Mouse (Mus musculus) heart, adult 18-20 months (tissue): Measurements from ENCODE around the gene Unk. TPM values are rescaled to one million over a fixed set of nuclear protein-coding genes. Genes with fewer than 3 reads are reported as not detected.

Experiments used
- DNase-seq, 2 experiments: peaks; one replicate each; pipeline ENCODE4 v3.0.0; 2021 to 2022; ENCODE audit warnings: mixed read lengths in 1 of 2
- total RNA-seq, 2 experiments: library from RNA; stranded (reverse); gene quantifications; 2 replicates each; pipeline ENCODE4 v1.2.3; 2021

Unk gene
- total RNA-seq, 2 experiments from 2014 or later = 5.2 to 7.8 TPM

DNA sequence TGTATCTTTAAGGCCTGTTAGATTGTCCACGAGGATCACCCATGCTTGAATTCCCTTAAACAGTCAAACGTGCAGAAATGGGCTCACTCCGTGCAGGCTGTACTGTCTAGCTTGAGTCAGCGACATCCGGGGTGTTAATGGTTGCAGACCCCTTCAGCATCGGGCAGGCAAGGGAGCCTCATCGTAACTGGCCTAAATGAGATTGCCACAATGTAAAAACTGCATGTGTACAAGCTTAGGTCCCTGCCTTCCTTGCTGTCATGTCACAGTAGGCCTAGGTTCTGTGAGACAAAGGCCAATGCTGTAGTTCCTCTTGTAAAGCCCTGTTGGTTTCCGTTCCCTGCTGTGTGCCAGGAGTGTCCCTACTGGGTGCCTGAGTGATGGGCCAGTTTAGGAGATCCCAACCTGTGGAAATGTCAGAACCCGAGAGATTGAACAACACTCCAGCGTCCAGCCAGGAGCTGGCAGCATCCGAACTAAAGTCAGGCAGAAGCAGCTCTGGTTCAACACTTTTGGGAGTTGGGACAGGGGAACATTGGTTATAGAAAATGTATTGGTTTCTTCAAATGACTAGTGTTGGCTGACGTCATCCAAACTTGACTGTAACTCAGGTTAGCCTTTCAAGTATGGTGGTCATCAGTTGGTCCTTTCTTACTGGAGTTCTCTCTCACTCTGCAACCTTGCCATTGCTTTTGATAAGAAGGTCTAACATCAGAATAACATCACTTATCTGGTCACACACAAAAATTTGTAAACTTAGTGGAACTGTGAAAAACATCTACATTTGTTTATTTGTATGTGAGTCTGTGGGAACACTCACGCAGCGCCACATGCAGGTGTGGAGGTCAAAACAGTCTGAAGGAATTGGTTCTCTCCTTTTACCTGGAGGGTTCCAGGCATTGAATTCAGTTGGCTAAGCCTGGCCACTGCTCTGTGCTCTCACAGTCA, 1.1 kb downstream of the Unk start:
- peak; percentile 23 to 50 for DNase-seq

DNA sequence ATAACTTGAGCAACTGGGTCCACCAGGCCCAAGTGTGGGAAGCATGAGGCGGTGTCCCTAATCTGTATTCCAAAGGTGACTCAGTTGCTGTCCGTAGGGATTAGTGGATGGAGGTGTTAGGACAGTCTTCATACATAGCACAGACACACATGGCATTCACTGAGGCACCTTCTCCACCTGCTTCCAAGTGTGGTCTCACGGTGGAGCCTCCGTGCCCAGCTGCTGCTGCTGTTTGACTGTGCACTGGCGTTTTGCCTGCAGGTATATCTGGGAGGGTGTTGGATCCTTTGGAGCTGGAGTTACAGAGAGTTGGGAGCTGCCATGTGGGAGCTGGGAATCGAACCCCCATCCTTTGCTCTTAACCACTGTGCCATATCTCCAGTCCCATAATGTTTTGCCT, 4.5 kb downstream of the Unk start:
- no peak for DNase-seq

DNA sequence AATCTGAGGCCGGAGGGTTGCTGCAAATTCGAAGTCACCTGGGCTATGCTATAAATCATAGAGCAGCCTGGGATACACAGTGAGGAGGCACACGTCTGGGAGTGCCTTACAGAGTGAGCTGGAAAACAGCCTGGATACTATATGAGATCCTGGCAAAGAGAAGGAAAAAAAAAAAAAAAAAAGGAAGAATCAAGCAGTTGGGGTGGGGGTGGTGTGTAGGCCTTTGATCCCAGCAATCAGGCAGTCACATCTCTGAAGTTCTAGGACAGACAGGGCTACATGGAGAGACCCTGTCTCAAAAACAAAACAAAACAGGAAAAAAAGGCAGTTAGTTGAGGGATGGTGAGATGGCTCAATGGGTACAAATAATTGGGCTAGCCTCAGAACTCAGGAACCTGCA, 6.5 kb downstream of the Unk start:
- no peak for DNase-seq

DNA sequence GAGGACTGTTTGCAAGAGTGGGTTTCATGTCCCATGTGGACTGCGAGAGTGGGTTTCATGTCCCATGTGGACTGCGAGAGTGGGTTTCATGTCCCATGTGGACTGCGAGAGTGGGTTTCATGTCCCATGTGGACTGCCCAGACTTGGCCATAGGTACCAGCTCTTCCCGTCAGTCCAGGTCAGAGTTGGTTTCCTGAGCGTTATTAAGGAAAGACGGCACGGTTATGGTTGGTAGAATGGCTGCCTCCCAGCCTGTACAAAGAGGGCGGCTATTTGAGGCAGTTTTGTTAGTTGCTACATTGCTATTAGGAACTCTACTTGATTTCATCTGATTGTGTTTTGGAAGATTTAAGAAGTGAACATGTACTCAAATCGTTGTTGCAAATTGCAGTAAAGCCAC, 7.7 kb downstream of the Unk start:
- DNase-seq = no peak

DNA sequence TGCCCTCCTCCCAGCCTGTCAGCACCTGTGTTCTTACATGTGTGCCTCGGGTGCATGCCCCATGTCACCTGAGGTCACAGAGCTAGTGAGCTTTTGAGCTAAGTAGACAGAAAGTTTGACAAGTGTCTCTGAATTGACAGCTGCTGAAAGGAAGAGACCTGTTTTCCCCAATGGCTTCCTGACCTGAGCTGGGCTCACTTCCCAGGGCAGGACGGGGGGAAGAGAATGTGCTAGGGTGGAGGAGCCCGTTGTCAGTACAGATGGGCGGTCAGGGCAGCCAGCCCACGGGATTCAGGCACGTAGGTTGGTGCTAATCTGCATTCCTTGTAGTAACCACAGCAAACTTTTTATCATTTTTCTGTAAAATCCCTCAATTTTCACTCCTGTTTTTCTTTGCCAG, 10.5 kb downstream of the Unk start:
- DNase-seq = peak; percentile 50 to 56

DNA sequence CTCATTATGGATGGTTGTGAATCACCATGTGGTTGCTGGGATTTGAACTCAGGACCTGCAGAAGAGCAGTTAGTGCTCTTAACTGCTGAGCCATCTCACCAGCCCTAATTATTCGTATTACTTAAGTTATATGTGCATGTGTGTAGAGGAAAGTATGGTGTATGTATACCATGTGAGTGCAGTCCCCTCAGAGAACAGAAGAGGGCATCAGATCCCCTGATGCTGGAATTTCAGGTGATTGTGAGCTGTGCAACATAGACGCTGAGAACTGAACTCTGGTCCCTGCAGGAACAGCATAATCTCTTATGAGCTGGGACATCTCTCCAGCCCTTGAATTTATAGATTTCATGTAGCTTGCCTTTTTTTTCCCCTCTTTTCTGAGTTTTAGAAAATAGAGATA, 11.7 kb downstream of the Unk start:
- DNase-seq = no peak

DNA sequence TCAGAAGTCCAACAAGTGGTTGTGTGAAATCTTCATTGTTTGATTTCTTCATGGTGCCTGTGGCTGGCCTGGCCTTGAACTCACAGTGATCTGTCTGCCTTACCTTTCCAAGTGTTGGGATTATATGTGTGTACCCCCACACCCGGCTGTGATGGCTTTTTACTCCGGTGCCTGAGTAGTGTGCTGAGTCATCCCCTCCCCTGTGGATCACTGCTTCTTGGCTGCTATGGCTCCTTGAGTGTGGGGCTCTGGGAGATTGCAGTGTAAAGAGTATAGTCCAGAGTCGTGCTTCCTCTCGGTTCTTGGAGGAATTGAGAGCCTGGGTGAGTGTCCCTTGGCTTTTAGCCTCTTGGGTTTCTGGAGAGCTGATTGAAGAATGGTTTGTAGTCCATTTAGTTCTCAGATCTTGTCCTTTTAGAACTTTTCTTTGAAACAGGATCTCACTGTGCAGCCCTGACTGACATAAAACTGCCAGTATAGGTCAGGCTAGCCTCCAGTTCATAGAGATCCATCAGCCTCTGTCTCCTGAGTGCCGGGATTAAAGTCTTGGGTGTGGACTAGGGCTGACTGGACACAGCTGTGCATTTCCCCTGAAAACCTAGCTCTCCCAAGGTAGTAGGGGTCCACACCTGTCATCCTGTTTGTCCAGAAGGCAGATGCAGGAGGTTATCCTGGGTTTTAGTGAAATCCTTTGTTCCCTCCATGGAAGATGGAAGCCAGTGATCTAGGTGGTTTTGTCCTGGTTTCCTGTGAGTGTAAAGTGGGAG, 12.4 kb downstream of the Unk start:
- no peak for DNase-seq

DNA sequence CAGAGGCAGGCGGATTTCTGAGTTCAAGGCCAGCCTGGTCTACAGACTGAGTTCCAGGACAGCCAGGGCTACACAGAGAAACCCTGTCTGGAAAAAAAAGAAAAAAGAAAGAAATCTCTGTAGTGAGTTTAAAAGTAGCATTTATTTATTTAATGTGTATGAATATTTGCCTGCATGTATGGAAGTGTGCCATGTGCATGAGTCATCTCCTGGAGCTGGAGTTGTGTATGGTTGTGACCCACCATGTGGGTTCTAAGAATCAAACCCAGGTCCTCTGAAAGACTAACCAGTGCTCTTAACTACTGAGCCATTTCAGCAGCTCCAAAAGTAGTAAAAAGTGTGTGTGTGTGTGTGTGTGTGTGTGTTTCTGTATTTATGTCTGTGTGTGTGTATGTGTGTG, 13.2 kb downstream of the Unk start:
- no peak for DNase-seq

DNA sequence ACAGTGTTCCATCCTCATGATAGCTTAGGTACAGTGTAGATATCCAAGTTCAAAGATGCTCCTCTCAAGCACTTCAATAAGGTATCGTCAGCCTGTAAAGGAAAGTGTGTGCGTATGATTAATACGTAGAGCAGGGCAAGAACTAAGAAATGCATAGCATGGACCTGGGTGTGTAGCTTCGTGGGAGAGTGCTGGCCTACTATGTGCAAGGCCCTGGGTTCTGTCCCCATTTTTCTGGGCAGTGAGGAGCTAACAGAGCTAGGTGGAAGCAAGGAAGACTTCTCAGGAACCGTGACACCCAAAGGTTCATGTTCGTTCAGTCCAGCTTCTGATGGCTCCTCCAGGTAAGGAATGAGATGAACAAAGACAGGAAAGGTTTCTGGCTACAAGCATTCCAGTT, 15.1 kb downstream of the Unk start:
- no peak for DNase-seq

DNA sequence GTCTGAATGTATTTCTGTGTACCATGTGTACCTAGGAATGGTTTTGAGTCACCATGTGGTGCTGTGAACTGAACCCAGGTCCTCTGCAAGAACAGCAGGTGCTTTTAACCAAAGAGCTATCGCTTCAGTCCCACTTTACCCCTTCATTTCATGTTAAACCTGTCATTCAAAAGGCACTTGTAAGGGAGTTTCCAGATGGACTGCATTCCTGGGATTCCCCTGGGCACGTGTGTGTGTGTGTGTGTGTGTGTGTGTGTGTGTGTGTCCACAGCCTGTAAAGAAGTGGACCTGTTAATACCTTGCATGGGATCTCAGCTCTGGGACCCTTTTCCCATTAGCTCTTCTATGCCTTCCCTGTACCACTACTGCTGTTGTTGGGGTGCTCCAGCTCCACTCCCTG, 19.5 kb downstream of the Unk start:
- no peak for DNase-seq

DNA sequence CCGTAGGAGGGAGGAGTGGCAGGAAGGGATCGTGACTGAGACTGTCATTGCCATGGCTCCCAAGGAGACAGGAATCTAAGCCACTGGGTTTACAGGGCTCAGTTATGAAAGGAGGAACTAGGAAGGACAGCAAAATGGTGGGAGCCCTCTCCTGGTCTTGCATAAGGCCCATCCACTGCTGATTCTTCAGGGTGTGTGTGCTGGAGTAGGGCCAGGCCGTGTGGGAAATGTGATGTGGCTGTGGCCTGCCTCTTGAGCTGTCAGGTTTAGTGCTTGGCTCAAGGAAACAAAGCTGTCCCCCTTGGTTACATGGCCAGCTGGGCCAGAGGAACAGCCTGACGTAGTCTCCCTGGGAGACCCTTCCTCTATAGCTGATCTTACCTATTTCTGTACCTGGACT, 20.1 kb downstream of the Unk start:
- DNase-seq = no peak

DNA sequence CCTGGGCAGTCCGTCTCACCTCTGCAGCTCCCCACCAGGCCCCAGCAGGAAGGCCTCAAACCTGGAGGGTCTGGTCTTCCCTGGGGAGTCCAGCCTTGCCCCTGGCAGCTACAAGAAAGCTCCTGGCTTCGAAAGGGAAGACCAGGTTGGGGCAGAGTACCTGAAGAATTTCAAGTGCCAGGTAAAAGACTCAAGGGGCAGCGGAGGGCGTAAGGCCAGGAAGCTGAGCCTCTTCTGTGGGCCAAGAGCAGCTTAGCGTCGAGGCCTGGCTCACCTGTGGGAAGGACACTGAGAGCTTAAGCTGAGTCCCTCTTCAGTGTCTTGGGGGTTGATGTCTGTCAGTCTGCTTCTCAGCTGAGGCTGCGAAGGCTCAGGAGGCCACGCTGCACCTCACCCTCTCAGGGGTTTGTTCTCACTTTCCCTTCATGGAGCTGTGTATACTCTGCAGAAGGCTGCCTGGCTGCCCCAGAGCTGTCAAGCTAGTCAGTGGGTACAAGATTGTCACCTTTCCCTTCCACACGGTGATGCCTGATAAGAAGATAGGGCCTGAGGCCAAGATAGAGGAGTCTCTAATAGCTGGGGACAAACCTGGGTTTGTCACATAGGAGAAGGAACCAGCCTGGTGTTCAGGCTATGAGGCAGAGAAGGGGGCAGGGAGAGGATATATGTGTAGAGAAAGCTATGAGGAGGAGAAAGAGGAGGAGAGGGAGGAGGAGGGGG, 23.5 kb downstream of the Unk start:
- no peak for DNase-seq

DNA sequence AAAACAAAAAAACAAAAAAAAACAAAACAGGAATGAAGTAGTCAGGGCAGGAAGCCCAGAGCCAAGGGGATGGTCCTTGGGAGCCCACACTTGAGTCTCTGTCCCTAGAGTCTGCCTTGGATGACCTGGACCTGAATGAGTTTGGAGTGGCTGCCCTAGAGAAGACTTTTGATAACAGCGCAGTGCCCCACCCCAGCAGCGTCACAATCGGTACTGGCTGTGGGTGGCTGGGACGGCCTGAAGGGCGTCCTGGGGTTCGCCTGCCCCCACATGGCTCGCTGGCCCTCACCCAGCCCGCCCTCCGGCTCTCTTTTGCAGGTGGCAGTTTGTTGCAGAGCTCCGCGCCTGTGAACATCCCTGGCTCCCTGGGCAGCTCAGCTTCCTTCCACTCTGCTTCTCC, 25.8 kb downstream of the Unk start:
- DNase-seq = no peak

DNA sequence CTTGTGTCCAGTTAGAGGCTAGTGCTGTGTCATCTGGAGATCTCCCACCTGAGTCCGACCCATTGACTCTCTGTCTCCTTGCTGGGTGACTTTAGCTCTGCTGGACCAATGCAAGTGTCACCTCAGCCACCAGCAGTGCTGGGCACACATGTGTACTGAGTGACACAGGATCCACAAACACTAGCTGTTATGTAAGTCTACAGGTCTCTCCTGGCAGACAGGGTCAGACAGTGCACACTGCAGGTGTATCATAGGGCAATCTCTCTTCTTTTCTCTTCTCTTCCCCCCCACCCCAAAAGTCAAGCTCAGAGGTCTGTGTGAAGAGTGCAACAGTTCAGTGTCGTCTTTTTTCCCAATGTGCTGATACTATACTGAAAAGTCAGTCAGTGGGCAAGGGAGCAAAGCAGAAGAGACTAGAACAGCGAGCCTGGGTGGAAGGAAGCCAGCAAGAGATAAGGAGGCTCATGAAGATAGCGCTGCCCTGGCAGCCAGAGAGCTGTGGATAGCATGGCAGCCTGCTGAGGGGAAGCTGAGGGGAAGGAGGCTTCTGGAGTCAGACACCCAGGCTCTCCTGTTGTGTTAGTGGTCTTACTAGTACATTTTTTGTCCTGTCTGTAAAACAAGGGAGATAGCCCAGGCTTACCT, 27.2 kb downstream of the Unk start:
- DNase-seq = peak; percentile 36 to 41

DNA sequence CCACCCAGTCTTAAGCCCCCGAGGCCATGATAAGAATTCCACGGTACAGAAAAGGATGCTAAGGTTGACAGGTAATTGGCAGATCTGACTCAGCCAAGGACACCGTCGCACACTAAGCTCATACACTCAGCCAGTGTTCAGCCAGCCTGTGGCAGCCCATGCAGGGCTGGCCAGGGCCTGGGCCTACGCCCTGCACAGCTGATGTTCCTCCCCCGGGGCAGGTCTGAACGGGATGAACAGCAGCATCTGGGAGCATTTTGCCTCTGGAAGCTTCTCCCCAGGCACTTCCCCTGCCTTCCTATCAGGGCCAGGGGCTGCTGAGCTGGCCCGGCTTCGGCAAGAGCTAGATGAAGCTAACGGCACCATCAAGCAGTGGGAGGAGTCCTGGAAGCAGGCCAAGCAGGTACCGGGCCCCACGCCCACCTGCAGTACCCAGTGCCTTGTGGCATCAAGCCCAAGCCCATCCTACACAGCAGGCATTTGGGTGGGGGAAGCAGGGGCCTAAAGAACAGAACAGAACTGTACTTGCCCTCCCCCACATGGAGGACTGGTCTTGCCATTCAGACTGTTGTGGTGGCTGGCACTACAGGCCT, 28.0 kb downstream of the Unk start:
- DNase-seq = no peak

DNA sequence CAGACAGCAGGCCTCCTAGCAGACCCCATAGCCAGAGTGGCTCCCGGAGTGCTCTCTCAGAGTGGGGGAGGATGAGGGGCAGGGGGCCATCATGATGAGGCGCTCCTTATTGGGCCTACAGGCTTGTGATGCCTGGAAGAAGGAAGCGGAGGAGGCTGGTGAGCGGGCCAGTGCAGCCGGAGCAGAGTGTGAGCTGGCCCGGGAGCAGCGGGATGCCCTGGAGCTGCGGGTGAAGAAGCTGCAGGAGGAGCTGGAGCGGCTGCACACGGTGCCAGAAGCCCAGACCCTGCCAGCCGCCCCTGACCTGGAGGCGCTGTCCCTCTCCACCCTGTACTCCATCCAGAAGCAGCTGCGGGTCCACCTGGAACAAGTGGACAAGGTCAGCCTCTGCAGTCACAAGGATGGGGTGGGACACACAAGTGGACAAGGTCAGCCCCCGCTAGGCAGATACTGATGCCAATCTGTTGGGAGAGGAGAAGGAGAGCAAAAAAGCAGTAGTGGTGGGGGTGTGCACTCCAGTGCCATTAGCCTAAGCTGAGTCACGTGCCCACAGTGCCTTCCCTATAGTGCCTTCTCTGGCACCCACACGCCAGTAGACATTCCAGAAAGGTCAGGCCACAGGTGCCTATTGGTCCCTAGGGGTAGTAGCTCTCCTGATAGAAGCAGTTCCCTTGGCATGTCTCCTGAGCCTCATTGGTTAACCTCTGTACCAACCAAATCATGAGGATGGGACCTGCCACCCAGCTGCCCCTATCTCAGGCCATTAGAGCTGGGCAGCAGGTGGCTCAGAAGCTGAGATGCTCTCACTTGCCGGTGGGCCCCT, 29.0 kb downstream of the Unk start:
- DNase-seq = no peak

DNA sequence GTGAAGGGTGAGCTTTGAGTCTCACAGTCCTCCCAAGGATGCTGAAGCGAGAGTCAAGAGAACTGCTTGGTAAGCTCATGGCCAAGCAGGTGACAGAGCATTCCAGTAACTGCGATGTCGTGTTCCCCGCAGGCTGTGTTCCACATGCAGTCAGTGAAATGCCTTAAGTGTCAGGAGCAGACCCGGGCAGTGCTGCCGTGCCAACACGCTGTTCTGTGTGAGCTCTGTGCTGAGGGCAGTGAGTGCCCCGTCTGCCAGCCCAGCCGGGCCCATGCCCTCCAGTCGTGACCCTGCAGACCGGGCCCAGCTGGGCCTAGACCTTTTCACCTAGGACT, 29.5 kb downstream of the Unk start:
- no peak for DNase-seq

DNA sequence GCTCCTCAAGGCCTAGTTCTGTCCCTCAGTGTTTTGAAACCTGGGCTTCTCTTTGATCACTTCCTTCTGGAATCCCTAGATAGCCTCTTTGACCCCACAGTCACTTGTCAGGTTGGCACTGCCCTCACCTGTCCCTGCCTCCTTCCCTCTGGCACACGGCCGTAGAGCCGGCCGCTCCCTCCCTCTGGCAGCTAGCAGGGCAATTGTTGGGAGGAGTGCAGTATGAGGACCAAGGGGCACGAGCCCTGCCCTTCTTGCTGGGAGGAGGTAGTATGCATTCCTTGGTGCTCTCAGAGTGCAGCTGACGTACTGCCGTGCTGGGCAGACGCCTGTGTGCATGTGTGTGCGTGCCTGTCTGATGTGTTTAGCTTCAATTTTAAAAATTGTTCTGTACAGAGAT, 30.5 kb downstream of the Unk start:
- no peak for DNase-seq

DNA sequence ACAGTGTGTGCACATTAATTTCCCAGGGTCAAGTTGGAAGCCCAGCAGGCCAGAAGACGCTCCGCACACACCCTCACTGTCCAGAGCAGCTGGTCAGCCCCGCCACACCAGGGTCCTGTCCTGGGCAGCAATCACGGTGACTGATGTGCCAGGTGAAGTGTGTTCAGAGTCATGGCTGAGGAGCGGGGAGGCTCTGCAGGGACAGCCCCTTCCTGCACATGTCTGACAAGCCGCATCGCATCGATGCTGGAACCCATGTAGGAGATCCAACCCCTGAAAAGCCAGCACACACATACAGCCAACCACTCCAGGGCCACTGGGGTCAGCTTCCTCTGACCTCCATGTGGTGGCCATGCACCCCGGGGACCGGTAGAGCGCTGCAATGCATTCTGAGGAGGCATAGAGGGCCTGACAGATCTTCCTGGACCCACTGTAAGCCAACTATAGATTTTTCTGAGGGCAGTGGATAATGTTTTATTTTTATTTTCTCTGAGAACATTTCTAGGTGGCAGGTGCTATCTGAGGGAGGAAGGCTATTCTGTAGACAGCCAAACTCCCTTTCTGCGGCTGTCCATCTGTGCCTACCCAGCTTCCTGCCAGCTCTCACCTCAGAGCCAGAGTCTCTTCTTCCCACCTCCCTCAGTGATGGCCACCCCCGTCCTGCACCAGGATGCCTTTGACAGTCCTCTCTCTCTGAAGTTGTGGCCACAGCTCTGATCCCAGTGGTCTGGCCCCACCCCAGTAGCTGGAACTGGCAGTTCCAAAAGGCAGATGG, 31.7 kb downstream of the Unk start:
- DNase-seq = no peak

DNA sequence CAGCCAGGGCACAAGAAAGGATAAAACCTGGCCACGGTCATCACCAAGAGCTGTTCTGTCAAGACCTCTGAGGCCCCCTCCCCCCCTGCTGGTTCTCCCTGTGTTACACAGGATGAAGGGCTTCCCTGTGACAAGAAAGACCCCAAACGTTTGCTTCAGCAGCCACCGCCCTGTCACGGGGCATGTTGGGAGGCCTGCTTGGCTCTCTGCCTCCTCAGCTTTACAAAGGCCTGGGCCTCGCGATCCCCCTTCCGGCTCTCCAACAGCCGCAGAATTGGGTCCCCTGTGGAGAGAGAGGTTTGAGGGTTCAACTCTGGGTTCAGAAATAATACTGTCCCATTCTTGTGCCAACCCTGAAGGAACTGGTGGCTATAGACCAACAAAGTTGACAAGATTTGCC, 32.4 kb downstream of the Unk start:
- DNase-seq = no peak
